Mouse (Mus musculus): ENCODE data around the gene Hspb2. TPM values are rescaled to one million over a fixed set of nuclear protein-coding genes. Genes with fewer than 3 reads are reported as not detected.

The Hspb2 gene
- total RNA-seq, 2 experiments from 2014 or later, result 130 to 134 TPM

- DNase-seq, result peak; percentile 96
- intact Hi-C loops (cut with DNase I; ENCODE audit: low total_unique reads), result no loop called here
Observed at GRCm38 (mm10) chr9:50752784-50753615, 846 bp upstream of the Hspb2 start.

- intact Hi-C loops (cut with DNase I; ENCODE audit: low total_unique reads), result no loop called here
- peak; percentile 14 for DNase-seq
Observed at GRCm38 (mm10) chr9:50751323-50751722, 831 bp downstream of the Hspb2 start, which contains the start of gene Cryab. Gene Cryab, plus strand, starts transcription at chr9:50751325.

GRCm38 (mm10) chr9:50750706-50751105, 1.4 kb downstream of the Hspb2 start:
- intact Hi-C loops (cut with DNase I; ENCODE audit: low total_unique reads), result no loop called here
- DNase-seq, result no peak

- intact Hi-C loops (cut with DNase I; ENCODE audit: low total_unique reads), result no loop called here
- DNase-seq, result no peak
Observed at GRCm38 (mm10) chr9:50746214-50746677, 5.9 kb downstream of the Hspb2 start, which contains the start of gene 2310030G06Rik. Gene 2310030G06Rik, minus strand, starts transcription at chr9:50746536.

- intact Hi-C loops (cut with DNase I; ENCODE audit: low total_unique reads), result no loop called here
- no peak for DNase-seq
Observed at GRCm38 (mm10) chr9:50745806-50746205, 6.3 kb downstream of the Hspb2 start.

GRCm38 (mm10) chr9:50742744-50743143, 9.4 kb downstream of the Hspb2 start:
- intact Hi-C loops (cut with DNase I; ENCODE audit: low total_unique reads), result no loop called here
- DNase-seq, result no peak

- intact Hi-C loops (cut with DNase I; ENCODE audit: low total_unique reads), result no loop called here
- DNase-seq, result no peak
Observed at GRCm38 (mm10) chr9:50742261-50742660, 9.9 kb downstream of the Hspb2 start.

- intact Hi-C loops (cut with DNase I; ENCODE audit: low total_unique reads), result no loop called here
- no peak for DNase-seq
Observed at GRCm38 (mm10) chr9:50740867-50741784, 11.0 kb downstream of the Hspb2 start.

GRCm38 (mm10) chr9:50738914-50739870, 13.0 kb downstream of the Hspb2 start, which contains the start of gene Dixdc1:
Gene Dixdc1, minus strand, starts transcription at chr9:50739517.
- DNase-seq, result peak; percentile 92
- intact Hi-C loops (cut with DNase I; ENCODE audit: low total_unique reads), result no loop called here

GRCm38 (mm10) chr9:50734989-50735388, 17.2 kb downstream of the Hspb2 start:
- intact Hi-C loops (cut with DNase I; ENCODE audit: low total_unique reads), result no loop called here
- peak; percentile 37 for DNase-seq

- DNase-seq, result no peak
- intact Hi-C loops (cut with DNase I; ENCODE audit: low total_unique reads), result no loop called here
Observed at GRCm38 (mm10) chr9:50732560-50732959, 19.6 kb downstream of the Hspb2 start.

- intact Hi-C loops (cut with DNase I; ENCODE audit: low total_unique reads), result no loop called here
- no peak for DNase-seq
Observed at GRCm38 (mm10) chr9:50729600-50729999, 22.6 kb downstream of the Hspb2 start.

- intact Hi-C loops (cut with DNase I; ENCODE audit: low total_unique reads), result no loop called here
Observed at GRCm38 (mm10) chr9:50727925-50728651, 24.1 kb downstream of the Hspb2 start.

GRCm38 (mm10) chr9:50727171-50727924, 24.8 kb downstream of the Hspb2 start:
- intact Hi-C loops (cut with DNase I; ENCODE audit: low total_unique reads), result no loop called here

More at GRCm38 (mm10) chr9:50727925-50728651, 24.1 kb downstream of the Hspb2 start:
- DNase-seq, result peak; percentile 71

GRCm38 (mm10) chr9:50725921-50726590, 26.1 kb downstream of the Hspb2 start:
- intact Hi-C loops (cut with DNase I; ENCODE audit: low total_unique reads), result no loop called here
- DNase-seq, result no peak

More at GRCm38 (mm10) chr9:50727171-50727924, 24.8 kb downstream of the Hspb2 start:
- peak; percentile 17 for DNase-seq

- no peak for DNase-seq
- intact Hi-C loops (cut with DNase I; ENCODE audit: low total_unique reads), result no loop called here
Observed at GRCm38 (mm10) chr9:50724661-50725330, 27.4 kb downstream of the Hspb2 start.
